Comparison of ENCODE assay signal across 27 mouse cellular contexts in the genomic region with DNA sequence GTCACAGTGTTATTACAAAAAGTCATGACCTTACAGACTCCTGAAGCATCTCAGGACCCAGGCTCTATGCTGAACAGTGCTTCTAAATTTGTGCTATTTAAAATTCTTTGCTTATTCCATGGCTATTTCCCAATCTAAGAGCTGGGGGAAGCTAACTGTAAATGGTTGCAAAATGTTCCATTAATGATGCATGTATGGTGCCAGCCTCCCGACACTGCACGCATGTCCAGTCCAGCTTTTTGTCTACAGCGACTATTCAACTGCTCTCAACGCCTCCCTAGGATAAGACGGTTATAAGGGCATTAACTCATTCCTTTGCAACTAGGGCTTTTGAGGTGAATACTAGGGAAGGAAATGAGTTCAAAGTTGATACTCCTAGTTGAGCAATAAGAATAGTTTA. TPM values are rescaled to one million over a fixed set of nuclear protein-coding genes. Genes with fewer than 3 reads are reported as not detected.
"Had no signal": no experiment of that assay in that cellular context is flagged by ENCODE, and none has a peak within 500 bp of the region (broad histone marks: within the 10 kb centered on the region; RNA-seq: fewer than 3 reads in every experiment).

No protein-coding gene starts in this region.

- DNase-seq: cerebellum, adult 8-10 months; cerebellum, adult 9-10 months; cerebellum, adult 9-11 months; cerebellum, postnatal 10 days; cerebellum, postnatal 14 days; cerebellum, postnatal 36 days; embryo, embryonic 11 days; forebrain, postnatal 0 days; gastrocnemius, adult 2 months; gastrocnemius, postnatal 10 days; gastrocnemius, postnatal 14 days; gastrocnemius, postnatal 25 days; gastrocnemius, postnatal 36 days; heart, adult 18-20 months; heart, adult 2 months had no signal

- H3K27ac ChIP-seq: embryonic facial prominence, embryonic 10.5 days; embryonic facial prominence, embryonic 12.5 days; embryonic facial prominence, embryonic 13.5 days; embryonic facial prominence, embryonic 15.5 days; forebrain, embryonic 10.5 days; forebrain, embryonic 12.5 days; forebrain, embryonic 13.5 days; forebrain, embryonic 15.5 days; gastrocnemius, adult 2 months; heart, adult 2 months had no signal

- H3K4me2 ChIP-seq: embryonic facial prominence, embryonic 12.5 days; embryonic facial prominence, embryonic 13.5 days; embryonic facial prominence, embryonic 15.5 days; forebrain, embryonic 12.5 days; forebrain, embryonic 13.5 days; forebrain, embryonic 15.5 days had no signal

- H3K9ac ChIP-seq: embryonic facial prominence, embryonic 12.5 days; embryonic facial prominence, embryonic 13.5 days; embryonic facial prominence, embryonic 15.5 days; forebrain, embryonic 12.5 days; forebrain, embryonic 13.5 days; forebrain, embryonic 15.5 days; forebrain, postnatal 0 days had no signal

- H3K9me3 ChIP-seq: embryonic facial prominence, embryonic 10.5 days; embryonic facial prominence, embryonic 12.5 days; embryonic facial prominence, embryonic 13.5 days; embryonic facial prominence, embryonic 15.5 days; forebrain, embryonic 10.5 days; forebrain, embryonic 12.5 days; forebrain, embryonic 13.5 days; forebrain, embryonic 15.5 days had no signal

- H3K36me3 ChIP-seq: embryonic facial prominence, embryonic 10.5 days; embryonic facial prominence, embryonic 12.5 days; embryonic facial prominence, embryonic 13.5 days; embryonic facial prominence, embryonic 15.5 days; forebrain, embryonic 10.5 days; forebrain, embryonic 12.5 days; forebrain, embryonic 15.5 days had no signal

- H3K4me3 ChIP-seq: embryonic facial prominence, embryonic 10.5 days; embryonic facial prominence, embryonic 12.5 days; embryonic facial prominence, embryonic 13.5 days; embryonic facial prominence, embryonic 15.5 days; erythroblast, embryonic 14.5 days; forebrain, embryonic 10.5 days; forebrain, embryonic 12.5 days; forebrain, embryonic 13.5 days; forebrain, embryonic 15.5 days; gastrocnemius, adult 2 months; heart, adult 2 months had no signal

- ATAC-seq: forebrain, embryonic 13.5 days; forebrain, embryonic 14.5 days; forebrain, embryonic 15.5 days; forebrain, embryonic 16.5 days; forebrain, postnatal 0 days had no signal

RNA-seq across cellular contexts. Expression of a gene that starts 2.4 kb away (rescaled TPM):
- polyA plus RNA-seq: cortical plate, adult 2 months; erythroblast, embryonic 14.5 days; forebrain, embryonic 14.5 days; forebrain, embryonic 15.5 days; forebrain, postnatal 0 days had no signal
